Mouse (Mus musculus): ENCODE data around the gene Ltk.
"Not testable (repeated sequence)": the region's sequence is repeated elsewhere in the genome, so short reads cannot be mapped to it uniquely, and the experiment has no call there.

Gene Ltk

GRCm38 (mm10) chr2:119758101-119758843 is 2.0 kb downstream of the Ltk start:
- DNase-seq = peak in 1 of 2 experiments; percentile 23

- DNase-seq = no peak
These were observed 2.6 kb downstream of the Ltk start for GRCm38 (mm10) chr2:119757601-119758100.

GRCm38 (mm10) chr2:119749260-119749659 is 11.0 kb downstream of the Ltk start:
- no peak for DNase-seq

GRCm38 (mm10) chr2:119747554-119747953 is 12.7 kb downstream of the Ltk start:
- no peak for DNase-seq

GRCm38 (mm10) chr2:119745281-119745680 is 14.9 kb downstream of the Ltk start:
- DNase-seq = no peak

- peak in 1 of 2 experiments; percentile 23 for DNase-seq
These were observed 15.8 kb downstream of the Ltk start for GRCm38 (mm10) chr2:119744163-119745111.

- no peak for DNase-seq
These were observed 16.4 kb downstream of the Ltk start for GRCm38 (mm10) chr2:119743808-119744162.

- DNase-seq = no peak
These were observed 16.9 kb downstream of the Ltk start for GRCm38 (mm10) chr2:119743176-119743807.

GRCm38 (mm10) chr2:119742461-119743175 is 17.6 kb downstream of the Ltk start:
- DNase-seq = peak; percentile 24 to 28

- peak; percentile 16 to 18 for DNase-seq
These were observed 18.4 kb downstream of the Ltk start, which contains the start of gene Itpka for GRCm38 (mm10) chr2:119741581-119742411. Itpka (plus strand) TSS chr2:119742337.

- no peak for DNase-seq
These were observed 19.7 kb downstream of the Ltk start for GRCm38 (mm10) chr2:119740567-119740966.

- no peak for DNase-seq
These were observed 23.1 kb downstream of the Ltk start for GRCm38 (mm10) chr2:119737124-119737523.

- no peak for DNase-seq
These were observed 29.5 kb downstream of the Ltk start for GRCm38 (mm10) chr2:119730735-119731134.

GRCm38 (mm10) chr2:119727762-119728416 is 32.3 kb downstream of the Ltk start:
- DNase-seq = no peak

- no peak for DNase-seq
These were observed 39.2 kb downstream of the Ltk start for GRCm38 (mm10) chr2:119721070-119721469.

GRCm38 (mm10) chr2:119715868-119716267 is 44.4 kb downstream of the Ltk start:
- not testable (repeated sequence) for DNase-seq

GRCm38 (mm10) chr2:119710011-119710410 is 50.2 kb downstream of the Ltk start:
- no peak for DNase-seq

GRCm38 (mm10) chr2:119707676-119708075 is 52.6 kb downstream of the Ltk start:
- no peak for DNase-seq

GRCm38 (mm10) chr2:119703171-119703570 is 57.1 kb downstream of the Ltk start:
- no peak for DNase-seq
